Mouse (Mus musculus): ENCODE data around the gene Erbin. TPM values are rescaled to one million over a fixed set of nuclear protein-coding genes. Genes with fewer than 3 reads are reported as not detected.

Gene Erbin
- polyA plus RNA-seq, 1 experiment from 2014 or later: 18.3 TPM

GRCm38 (mm10) chr13:103940796-103941195 is 20.5 kb upstream of the Erbin start:
- Histone ChIP-seq H3K4me3 (no peak overlapping the region), H3K4me2 (no peak overlapping the region), H3K36me3 (no peaks in the 10 kb centered on the region), H3K9ac (no peak overlapping the region), H3K9me3 (replicated peaks) (no peaks in the 10 kb centered on the region), H3K27me3 (replicated peaks) (no peaks in the 10 kb centered on the region), H3K27ac (ENCODE audit: poor library complexity, severe bottlenecking) (no peak overlapping the region), H3K4me1 (replicated peaks) (no peaks in the 10 kb centered on the region)
- 63% methylated on average over 2 of the region's 2 CpGs for WGBS
- no peak for ATAC-seq (ENCODE audit: insufficient number of reproducible peaks, low FRiP score)

DNA sequence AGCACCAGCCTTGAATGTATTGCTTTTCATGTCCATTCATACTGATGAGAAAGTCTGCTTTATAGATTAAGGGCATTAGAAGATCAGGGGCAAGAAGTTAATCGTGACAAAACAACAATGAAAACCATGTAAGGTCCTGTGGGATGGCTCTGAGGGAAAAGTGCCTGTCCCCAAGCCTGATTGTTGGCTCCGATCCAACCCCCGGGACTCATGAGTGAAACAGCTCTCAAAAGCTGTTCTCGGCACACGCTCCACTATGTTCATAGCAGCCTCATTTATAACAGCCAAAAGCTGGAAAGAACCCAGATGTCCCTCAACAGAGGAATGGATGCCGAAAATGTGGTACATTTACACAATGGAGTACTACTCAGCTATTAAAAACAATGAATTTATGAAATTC is 4.3 kb upstream of the Erbin start:
- no peaks in the 10 kb centered on the region for H3K4me1 ChIP-seq (replicated peaks)
- no peak overlapping the region for H3K4me2 ChIP-seq
- H3K9me3 ChIP-seq (replicated peaks): 0 out of 2 replicates have a peak, but pooled peaks cover under 1% of the 10 kb centered on the region
- H3K27ac ChIP-seq (ENCODE audit: poor library complexity, severe bottlenecking): no peak overlapping the region
- WGBS: 67% methylated on average over 6 of the region's 6 CpGs
- H3K4me3 ChIP-seq: no peak overlapping the region
- no peaks in the 10 kb centered on the region for H3K36me3 ChIP-seq
- ATAC-seq (ENCODE audit: insufficient number of reproducible peaks, low FRiP score): no peak
- no peaks in the 10 kb centered on the region for H3K27me3 ChIP-seq (replicated peaks)
- H3K9ac ChIP-seq: no peak overlapping the region

- WGBS: 81% methylated on average over 6 of the region's 6 CpGs
- no peaks in the 10 kb centered on the region for H3K27me3 ChIP-seq (replicated peaks)
- no peak overlapping the region for H3K27ac ChIP-seq (ENCODE audit: poor library complexity, severe bottlenecking)
- no peak overlapping the region for H3K4me2 ChIP-seq
- H3K9ac ChIP-seq: no peak overlapping the region
- H3K4me3 ChIP-seq: no peak overlapping the region
- no peaks in the 10 kb centered on the region for H3K36me3 ChIP-seq
- ATAC-seq (ENCODE audit: insufficient number of reproducible peaks, low FRiP score): no peak
- no peaks in the 10 kb centered on the region for H3K9me3 ChIP-seq (replicated peaks)
- no peaks in the 10 kb centered on the region for H3K4me1 ChIP-seq (replicated peaks)
These were observed 3.2 kb upstream of the Erbin start for GRCm38 (mm10) chr13:103923402-103924065.

GRCm38 (mm10) chr13:103921831-103922380 is 1.6 kb upstream of the Erbin start:
- Histone ChIP-seq H3K27ac (ENCODE audit: poor library complexity, severe bottlenecking) (peak overlapping the region; percentile 99), H3K4me1 (replicated peaks) (no peaks in the 10 kb centered on the region), H3K36me3 (no peaks in the 10 kb centered on the region), H3K9me3 (replicated peaks) (no peaks in the 10 kb centered on the region), H3K27me3 (replicated peaks) (no peaks in the 10 kb centered on the region), H3K4me2 (peak overlapping the region; percentile 86), H3K9ac (peak overlapping the region; percentile 95), H3K4me3 (peak overlapping the region; percentile 78)
- ATAC-seq (ENCODE audit: insufficient number of reproducible peaks, low FRiP score): no peak
- 24% methylated on average over 11 of the region's 11 CpGs for WGBS

GRCm38 (mm10) chr13:103920933-103921830 is 868 bp upstream of the Erbin start:
- H3K9ac ChIP-seq: peak overlapping the region; percentile 95
- peak overlapping the region; percentile 86 for H3K4me2 ChIP-seq
- no peaks in the 10 kb centered on the region for H3K27me3 ChIP-seq (replicated peaks)
- peak; percentile 89 for ATAC-seq (ENCODE audit: insufficient number of reproducible peaks, low FRiP score)
- peak overlapping the region; percentile 99 for H3K27ac ChIP-seq (ENCODE audit: poor library complexity, severe bottlenecking)
- H3K4me3 ChIP-seq: peak overlapping the region; percentile 78
- no peaks in the 10 kb centered on the region for H3K36me3 ChIP-seq
- no peaks in the 10 kb centered on the region for H3K9me3 ChIP-seq (replicated peaks)
- WGBS: 1% methylated on average over 88 of the region's 125 CpGs
- no peaks in the 10 kb centered on the region; the same call in 1 of the 2 replicates for H3K4me1 ChIP-seq (replicated peaks)

DNA sequence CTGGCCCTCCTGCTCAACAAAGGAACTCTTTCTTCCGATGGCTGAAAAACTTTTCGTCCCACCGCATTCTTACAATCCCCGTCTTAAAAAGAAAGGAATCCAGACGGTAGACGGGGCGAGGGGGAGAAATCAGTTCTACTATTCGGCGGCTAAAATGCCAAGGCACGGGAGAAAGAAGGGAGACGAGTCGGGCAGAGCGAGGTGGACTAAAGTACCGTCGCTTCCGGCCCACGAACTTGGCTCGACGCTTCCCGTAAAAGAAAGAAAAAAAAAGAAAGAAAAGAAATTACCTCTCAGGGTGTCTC is 406 bp downstream of the Erbin start:
- Histone ChIP-seq H3K4me1 (replicated peaks) (no peaks in the 10 kb centered on the region; the same call in 1 of the 2 replicates), H3K27ac (ENCODE audit: poor library complexity, severe bottlenecking) (peak overlapping the region; percentile 99), H3K9me3 (replicated peaks) (no peaks in the 10 kb centered on the region), H3K9ac (peak overlapping the region; percentile 95), H3K4me3 (peak overlapping the region; percentile 78), H3K36me3 (no peaks in the 10 kb centered on the region), H3K4me2 (peak overlapping the region; percentile 86), H3K27me3 (replicated peaks) (no peaks in the 10 kb centered on the region)
- 0% methylated on average over 20 of the region's 20 CpGs for WGBS
- 0 out of 2 replicates have a peak, but pooled peaks have one; percentile 0 for ATAC-seq (ENCODE audit: insufficient number of reproducible peaks, low FRiP score)

- H3K27me3 ChIP-seq (replicated peaks): no peaks in the 10 kb centered on the region
- H3K9me3 ChIP-seq (replicated peaks): no peaks in the 10 kb centered on the region
- ATAC-seq (ENCODE audit: insufficient number of reproducible peaks, low FRiP score): no peak
- H3K36me3 ChIP-seq: no peaks in the 10 kb centered on the region
- WGBS: 0% methylated on average over 32 of the region's 32 CpGs
- peak overlapping the region; percentile 86 for H3K4me2 ChIP-seq
- H3K27ac ChIP-seq (ENCODE audit: poor library complexity, severe bottlenecking): peak overlapping the region; percentile 99
- H3K4me3 ChIP-seq: peak overlapping the region; percentile 78
- H3K9ac ChIP-seq: peak overlapping the region; percentile 95
- H3K4me1 ChIP-seq (replicated peaks): no peaks in the 10 kb centered on the region; the same call in none of the 2 replicates
These were observed 919 bp downstream of the Erbin start for GRCm38 (mm10) chr13:103919234-103919955.

DNA sequence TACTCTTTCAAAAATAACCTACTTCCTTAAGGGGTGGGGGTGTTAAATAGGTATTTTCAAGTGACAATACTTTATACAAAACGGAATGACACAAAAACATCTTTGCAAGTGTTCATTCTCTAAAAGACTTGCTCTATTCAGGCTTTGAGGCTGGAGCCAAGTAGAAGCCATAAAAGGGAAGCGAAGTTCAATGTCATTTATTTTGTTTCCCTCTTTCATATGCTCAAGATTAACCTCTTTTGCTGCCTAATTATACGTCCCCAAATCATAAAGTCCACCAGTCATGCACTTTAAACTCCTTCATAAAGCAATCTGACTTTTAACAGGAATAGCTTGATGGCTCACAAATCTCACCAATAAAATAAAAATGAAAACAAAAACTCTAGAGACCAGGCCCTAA is 1.9 kb downstream of the Erbin start:
- Histone ChIP-seq H3K27me3 (replicated peaks) (no peaks in the 10 kb centered on the region), H3K27ac (ENCODE audit: poor library complexity, severe bottlenecking) (no peak overlapping the region), H3K4me2 (peak overlapping the region; percentile 39; the same call in 1 of the 2 replicates), H3K36me3 (no peaks in the 10 kb centered on the region), H3K9me3 (replicated peaks) (no peaks in the 10 kb centered on the region), H3K4me1 (replicated peaks) (no peaks in the 10 kb centered on the region; the same call in none of the 2 replicates), H3K4me3 (peak overlapping the region; percentile 78), H3K9ac (no peak overlapping the region)
- 43% methylated on average over 3 of the region's 3 CpGs for WGBS
- no peak for ATAC-seq (ENCODE audit: insufficient number of reproducible peaks, low FRiP score)

DNA sequence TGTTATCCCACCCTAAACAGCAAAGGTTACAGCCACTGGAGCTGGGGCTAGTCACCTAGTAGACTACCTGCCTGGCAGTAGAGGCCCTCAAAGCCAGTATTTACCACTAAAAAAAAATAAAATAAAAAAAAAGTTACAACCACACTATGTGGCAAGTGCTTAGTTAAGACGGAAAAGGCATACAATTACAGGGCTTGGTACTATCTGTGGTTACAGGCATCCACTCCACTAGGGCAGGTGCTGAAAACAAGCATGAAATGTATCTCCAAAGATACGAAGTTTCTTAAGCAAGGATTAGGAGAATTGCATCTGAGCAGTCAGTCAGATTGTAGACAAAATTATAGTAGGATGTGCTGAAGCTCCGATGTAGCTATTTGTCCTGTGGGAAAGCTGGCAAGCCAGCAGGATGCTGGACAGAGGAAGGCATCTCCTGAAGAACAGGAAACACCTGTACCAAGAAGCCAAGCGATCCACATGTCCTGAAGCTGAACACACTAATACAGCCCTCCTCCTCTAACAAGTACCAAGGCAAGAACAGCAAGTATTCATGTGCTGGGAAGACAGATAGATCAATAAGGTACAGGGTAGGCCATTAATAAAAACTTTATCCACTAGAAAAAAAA is 6.1 kb downstream of the Erbin start:
- Histone ChIP-seq H3K4me3 (no peak overlapping the region), H3K27ac (ENCODE audit: poor library complexity, severe bottlenecking) (no peak overlapping the region), H3K27me3 (replicated peaks) (no peaks in the 10 kb centered on the region), H3K4me1 (replicated peaks) (peaks cover 12% of the 10 kb centered on the region), H3K36me3 (no peaks in the 10 kb centered on the region), H3K9ac (no peak overlapping the region), H3K9me3 (replicated peaks) (no peaks in the 10 kb centered on the region), H3K4me2 (no peak overlapping the region)
- no peak for ATAC-seq (ENCODE audit: insufficient number of reproducible peaks, low FRiP score)
- 72% methylated on average over 4 of the region's 4 CpGs for WGBS

DNA sequence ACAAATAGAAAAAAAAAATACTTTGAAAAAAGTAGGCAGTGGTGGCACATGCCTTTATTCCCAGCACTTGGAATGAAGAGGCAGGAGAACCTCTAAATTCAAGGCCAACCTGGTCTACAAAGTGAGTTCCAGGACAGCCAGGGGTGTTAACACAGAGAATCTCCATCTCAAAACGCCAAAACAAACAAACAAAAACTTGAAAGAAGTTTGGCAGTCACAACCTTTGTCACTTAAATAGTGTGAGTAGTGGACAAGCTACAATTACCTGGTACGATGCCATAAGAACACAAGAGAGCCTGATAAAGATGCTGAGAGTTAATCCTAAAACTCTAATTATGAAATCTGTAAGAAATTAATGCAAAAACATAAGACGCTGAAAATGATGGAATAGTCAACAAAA is 8.0 kb downstream of the Erbin start:
- no peak overlapping the region for H3K27ac ChIP-seq (ENCODE audit: poor library complexity, severe bottlenecking)
- H3K36me3 ChIP-seq: no peaks in the 10 kb centered on the region
- WGBS: 76% methylated on average over 3 of the region's 3 CpGs
- H3K4me3 ChIP-seq: no peak overlapping the region
- no peak overlapping the region for H3K4me2 ChIP-seq
- ATAC-seq (ENCODE audit: insufficient number of reproducible peaks, low FRiP score): no peak
- H3K4me1 ChIP-seq (replicated peaks): peaks cover 12% of the 10 kb centered on the region
- no peaks in the 10 kb centered on the region for H3K9me3 ChIP-seq (replicated peaks)
- no peak overlapping the region for H3K9ac ChIP-seq
- H3K27me3 ChIP-seq (replicated peaks): no peaks in the 10 kb centered on the region
